Mouse (Mus musculus): Measurements from ENCODE around the gene Fezf2.

Fezf2 gene

GRCm38 (mm10) chr14:12348089-12348488 is at the start of gene Fezf2:
Fezf2 (minus strand) TSS chr14:12348189.
- DNase-seq, result no peak

DNA sequence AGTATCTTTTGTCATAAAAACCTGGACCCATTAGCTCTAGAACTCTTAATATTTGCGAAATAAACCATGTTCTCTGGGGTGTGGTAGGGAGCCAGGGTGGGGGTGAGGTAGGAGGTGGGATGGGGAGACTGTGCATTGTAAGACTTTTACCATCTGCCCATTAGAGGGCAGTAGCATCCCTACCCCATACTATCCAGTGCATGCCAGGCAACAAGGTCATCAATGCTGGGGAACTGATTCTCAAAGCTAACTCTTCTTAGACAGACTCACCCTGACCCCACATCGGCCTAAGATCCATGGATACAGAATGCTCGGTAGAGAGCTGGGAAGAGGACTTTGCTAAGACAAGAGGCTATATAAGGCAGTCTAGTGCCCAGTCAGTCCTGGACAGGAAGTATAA is 49.6 kb upstream of the Fezf2 start:
- DNase-seq, result no peak

GRCm38 (mm10) chr14:12394318-12394717 is 46.3 kb upstream of the Fezf2 start:
- DNase-seq, result no peak

GRCm38 (mm10) chr14:12393271-12393861 is 45.4 kb upstream of the Fezf2 start:
- peak; percentile 61 for DNase-seq

- DNase-seq, result no peak
These were observed 43.2 kb upstream of the Fezf2 start for GRCm38 (mm10) chr14:12391167-12391566.

DNA sequence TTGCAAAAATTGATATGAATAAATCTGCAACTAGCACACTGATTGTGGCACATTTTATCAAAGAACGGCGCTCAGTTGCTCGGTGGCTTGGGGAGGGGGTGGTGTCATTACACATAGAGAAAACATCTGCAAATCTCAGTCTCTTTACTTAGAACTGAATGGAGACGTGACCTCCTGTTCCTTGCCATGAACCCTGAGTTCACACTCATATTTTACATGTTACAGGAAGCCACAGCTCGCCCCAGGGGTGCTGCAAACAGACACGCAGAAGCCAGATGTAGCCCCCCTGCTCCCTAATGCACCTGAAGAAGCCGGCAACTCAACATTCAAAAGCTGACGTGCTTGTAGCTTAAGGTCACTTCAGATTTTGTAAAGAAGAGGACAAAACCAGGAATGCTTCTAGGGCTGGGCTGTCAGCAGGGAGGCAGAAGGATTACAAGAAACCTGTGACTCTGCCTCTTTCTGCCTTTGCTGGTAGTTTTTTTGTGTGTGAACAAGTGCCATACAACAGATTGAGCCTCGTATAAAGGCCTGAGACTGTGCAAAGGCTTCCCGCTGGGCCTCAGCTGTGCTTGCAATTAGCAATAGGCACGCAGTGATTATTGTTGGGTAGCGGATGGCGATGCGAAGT is 40.9 kb upstream of the Fezf2 start:
- peak; percentile 79 for DNase-seq

DNA sequence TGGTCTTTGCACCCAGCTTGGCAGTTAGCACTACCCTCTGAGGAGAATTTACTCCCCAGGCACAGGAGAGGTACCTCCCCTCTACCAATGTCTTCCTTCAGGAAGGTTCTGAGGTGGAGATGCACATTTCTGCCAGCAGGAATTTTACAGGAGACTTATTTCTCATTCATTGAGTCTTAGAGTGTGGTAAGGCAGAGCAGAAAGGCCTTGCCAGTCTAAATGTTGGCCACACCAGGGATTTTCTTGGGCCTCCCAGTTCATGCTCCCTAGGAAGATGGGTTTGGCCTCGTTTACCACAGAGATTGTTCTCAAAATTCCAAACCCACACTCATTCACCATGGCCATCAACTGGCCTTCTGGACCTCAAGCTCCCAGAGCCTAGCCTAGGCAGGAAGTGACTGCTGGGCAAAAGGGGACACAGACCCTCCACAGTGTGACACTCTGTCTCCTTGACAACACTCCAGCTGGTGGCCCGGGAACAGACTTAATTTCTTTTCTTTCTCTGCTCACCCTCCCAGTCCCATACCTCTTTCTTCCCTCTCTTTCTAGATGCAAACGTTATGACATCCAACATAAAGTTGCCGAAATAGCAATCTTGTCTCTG is 40.3 kb upstream of the Fezf2 start:
- no peak for DNase-seq

- DNase-seq, result no peak
These were observed 39.2 kb upstream of the Fezf2 start for GRCm38 (mm10) chr14:12387176-12387575.

GRCm38 (mm10) chr14:12377883-12378282 is 29.9 kb upstream of the Fezf2 start:
- DNase-seq, result no peak

- no peak for DNase-seq
These were observed 29.3 kb upstream of the Fezf2 start for GRCm38 (mm10) chr14:12377289-12377688.

DNA sequence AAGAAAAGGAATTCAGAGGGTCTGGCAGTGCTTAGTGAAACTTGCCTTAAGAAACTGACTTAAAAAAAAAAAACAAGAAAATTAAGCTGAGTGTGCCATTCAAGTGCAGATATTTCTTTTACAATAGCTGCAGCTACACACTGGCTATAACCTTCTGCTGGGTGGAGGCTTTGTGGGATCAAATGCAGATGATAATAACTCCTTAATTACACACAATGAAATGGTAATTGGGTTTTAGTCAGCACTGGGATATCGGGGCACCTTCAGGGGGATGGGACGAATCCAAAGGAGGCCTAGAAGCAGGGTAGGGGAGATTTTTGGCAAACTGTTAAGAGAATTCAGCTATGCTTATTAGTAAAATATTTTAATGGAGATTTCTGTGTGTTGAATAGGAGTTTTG is 27.5 kb upstream of the Fezf2 start:
- no peak for DNase-seq

DNA sequence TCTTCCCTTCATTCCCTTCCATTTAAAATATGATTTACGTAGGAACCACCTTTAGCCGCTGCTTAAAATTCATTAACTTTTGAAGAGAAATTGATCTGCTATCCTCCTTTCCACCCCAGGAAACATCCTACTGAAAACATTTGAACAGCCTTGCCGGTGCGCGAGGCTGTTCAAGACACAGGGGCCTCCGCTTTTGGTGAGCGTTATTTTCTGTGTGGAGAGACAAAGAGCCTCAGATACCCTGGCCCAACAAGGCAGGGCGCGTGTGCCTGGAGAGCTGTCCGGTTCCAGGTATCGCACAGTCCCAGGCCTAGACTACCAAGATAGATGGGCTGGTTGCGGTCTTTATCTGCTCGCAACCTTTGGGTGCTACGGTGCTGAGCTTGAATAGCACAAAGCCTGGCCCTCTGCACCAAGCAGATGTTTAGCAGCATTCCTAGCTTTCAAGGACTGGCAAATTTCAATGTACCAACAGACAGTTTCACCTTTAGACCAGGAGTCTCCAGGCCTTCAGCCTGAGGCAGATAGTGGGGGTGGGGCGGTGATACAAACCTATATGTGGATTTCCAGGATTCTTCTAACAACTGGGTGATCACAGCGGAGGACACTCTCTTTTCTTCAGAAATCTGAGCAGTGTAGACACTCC is 2.4 kb upstream of the Fezf2 start:
- DNase-seq, result no peak

GRCm38 (mm10) chr14:12349334-12350090 is 1.5 kb upstream of the Fezf2 start:
- no peak for DNase-seq

GRCm38 (mm10) chr14:12346865-12347600 is 956 bp downstream of the Fezf2 start:
- no peak for DNase-seq

DNA sequence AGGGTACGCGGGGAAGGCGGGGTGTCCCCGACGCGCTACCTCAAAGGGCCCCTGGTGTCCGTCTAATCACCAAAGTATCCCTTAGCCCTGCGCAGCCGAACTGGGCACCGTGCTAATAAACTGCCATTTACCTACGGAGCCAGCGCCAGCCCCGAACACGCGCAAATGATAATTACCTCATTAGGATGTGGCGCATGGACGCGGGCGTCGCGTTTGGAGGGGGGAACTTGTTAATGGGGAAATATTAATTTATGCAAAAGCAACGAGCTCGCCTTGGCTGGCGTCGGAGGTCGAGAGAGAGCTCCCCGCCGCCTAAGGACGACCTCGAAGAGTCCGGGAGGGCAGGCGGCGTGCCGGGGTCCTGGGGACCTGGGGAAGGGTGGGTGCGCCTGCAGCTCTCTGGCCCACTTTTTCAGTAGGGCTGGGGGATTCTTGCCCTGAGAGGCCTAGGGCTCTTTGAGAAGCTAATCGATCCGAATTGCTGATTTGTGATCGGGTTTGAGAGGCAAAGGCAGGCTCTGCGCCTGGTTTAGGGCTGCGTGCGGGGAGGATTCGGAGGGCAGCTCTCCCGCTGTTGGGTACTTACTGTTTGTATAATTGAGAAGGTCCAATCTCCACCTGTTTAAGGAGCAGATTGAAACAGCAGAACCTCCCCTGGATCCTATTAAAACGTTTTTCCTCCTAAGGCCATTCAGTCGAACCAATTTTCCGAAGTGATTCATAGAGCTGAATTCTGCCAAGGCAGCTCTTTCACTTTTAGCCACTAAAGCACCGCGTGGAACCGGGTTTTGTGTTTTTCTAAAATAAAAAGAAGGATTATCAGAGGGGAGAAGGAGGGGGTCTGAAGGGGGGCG is 1.8 kb downstream of the Fezf2 start:
- DNase-seq, result no peak

- DNase-seq, result no peak
These were observed 2.6 kb downstream of the Fezf2 start for GRCm38 (mm10) chr14:12345241-12345921.

DNA sequence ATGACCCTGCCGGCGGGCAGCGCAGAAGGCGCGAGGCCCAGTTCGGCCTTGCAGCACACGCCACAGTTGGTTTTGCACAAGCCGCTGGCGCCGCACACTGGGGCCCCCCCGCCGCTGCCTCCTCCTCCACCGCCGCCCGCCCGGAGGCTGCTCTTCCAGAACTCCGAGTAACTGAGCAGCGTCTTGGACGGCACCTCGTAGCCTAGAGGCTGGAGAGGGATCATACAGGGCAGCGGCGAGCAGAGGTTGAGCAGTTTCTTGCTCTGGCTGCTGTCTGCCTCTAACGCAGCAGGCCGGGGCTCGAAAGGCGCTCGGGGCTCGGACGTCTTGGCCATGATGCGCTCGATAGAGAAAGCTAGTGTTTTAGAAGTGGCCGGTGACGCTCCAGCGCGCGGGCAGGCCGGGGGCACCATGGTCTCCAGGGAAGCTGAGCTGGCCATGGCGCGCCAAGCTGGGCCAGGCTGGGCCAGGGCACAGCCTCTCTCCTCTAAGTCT is 3.2 kb downstream of the Fezf2 start:
- DNase-seq, result no peak

GRCm38 (mm10) chr14:12344061-12344745 is 3.8 kb downstream of the Fezf2 start:
- DNase-seq, result no peak

DNA sequence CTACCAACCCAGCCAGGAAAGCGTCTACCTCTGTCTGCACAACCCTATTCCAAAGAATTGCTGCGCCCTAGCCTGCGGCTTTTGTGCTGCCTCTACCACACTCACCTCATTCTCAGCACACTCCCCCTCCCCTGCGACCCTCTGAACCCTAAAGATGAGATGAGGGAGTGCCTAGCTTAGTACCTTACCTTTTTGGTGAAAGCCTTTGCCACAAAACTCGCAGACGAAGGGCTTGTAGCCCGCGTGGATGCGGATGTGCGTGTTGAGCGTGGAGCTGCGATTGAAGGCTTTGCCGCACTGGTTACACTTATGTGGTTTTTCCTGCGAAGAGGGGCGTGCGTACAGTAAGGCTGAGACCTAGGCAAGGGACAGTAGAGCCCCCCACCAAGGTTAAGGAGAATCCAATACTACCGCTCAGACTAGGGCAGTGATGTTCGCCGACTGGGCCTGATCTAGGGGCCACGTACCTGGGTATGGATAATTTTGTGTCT is 4.5 kb downstream of the Fezf2 start:
- DNase-seq, result no peak

Measured in cerebellum, adult 11-12 months (tissue).